Mouse (Mus musculus) activated CD4-positive, CD25-positive, alpha-beta regulatory T cell, adult 9 weeks (primary cell): Measurements from ENCODE around the gene Zfhx2. TPM values are rescaled to one million over a fixed set of nuclear protein-coding genes. Genes with fewer than 3 reads are reported as not detected.

Source experiments
- polyA plus RNA-seq: library from polyadenylated mRNA; unstranded; fragments of 100-300 nt; shearing (Covaris generic); gene quantifications from one replicate; pipeline ENCODE4 v1.2.1, GENCODE M21; 2017

Zfhx2 gene
- polyA plus RNA-seq: 12.6 TPM

GRCm38 (mm10) chr14:55092011-55092577 lies at the start of gene Zfhx2:
Gene Zfhx2 (minus strand): TSS chr14:55092324.

DNA sequence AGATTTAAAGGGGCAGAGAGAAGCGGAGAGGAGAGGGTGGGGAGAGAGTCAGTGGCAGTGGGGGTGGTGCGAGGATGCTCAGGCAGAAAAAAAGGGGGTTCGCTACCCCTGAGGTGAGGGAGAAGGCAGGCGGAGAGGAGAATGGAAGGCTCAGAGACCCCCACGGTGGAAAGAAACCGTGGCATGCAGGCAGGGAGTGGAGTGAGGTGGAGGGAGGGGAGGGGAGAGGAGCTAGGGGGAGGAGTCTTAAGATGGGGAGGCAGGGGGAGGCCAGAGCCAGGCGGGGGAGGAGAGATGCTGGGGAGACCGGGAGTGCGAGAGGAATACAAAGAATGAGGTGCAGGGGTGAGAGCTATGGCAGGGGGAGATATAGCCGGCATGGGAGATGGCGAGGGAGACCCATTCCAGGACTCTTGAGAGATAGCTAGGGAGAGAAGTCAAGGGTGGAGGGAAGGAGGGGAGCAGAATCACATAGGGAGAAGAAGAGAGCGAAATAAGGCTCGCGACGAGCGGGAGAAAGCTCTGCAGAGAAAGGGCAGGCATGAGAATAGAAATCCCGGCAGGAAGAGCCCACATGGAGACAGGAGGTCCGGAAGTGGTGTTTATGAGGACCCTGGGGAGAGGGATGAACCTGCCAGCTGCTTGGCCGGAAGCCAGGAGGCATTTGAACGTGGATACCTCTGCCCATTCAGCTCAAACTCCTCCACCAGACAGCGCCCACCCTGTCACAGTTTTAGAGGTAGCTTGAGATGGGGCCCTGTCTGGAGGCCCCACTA lies 24.5 kb upstream of the Zfhx2 start, which contains the start of gene Jph4:
Jph4 (minus strand) TSS at position 511 of the 776 bp plus-strand sequence.

GRCm38 (mm10) chr14:55105836-55106809 lies 14.0 kb upstream of the Zfhx2 start, which contains the start of gene Ap1g2:
Gene Ap1g2 (minus strand): TSS chr14:55106593.

GRCm38 (mm10) chr14:55094704-55095231 lies 2.6 kb upstream of the Zfhx2 start, which contains the start of gene Thtpa:
Gene Thtpa (plus strand): TSS chr14:55094784.

DNA sequence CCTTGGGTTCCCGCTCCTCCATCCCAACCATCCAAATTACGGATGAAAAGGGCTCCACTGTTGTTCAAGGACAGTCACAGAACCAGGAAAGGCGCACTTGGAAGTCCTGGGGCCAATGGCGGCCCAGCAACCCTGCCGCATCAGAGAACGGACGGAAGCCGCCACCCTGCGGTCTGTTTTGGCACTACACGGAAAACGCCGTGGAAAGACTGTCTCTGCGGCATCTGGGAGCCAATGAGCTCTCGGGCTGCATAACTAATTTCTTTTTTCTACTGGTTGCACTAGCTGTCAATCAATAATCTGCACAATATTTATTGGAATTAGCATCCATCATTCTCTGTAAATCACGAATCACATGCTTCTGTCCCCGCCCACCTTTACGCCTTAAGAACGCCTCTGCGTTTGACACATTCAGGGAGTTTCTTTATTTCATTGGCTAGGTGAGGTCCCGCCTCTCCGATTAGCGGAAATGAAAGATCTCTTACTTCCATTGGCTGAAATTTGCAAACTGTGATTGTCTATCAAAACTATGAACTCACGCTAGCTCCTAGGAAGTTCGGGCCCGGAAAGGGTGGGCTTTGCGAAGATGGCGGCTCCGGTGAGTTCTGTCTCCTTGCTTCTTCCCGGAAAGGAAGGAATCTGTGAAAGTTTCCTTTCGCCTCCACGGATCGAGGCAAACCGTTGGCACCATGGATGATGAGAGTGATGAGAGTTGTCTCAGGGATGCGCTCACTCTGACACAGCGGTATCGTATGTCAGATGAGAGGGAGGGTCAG lies 76.9 kb downstream of the Zfhx2 start, which contains the start of gene Ngdn:
Ngdn (plus strand) TSS at position 464 of the 776 bp plus-strand sequence.

Other genes with a start within 250 kb of the Zfhx2 start
- 10.3 TPM for gene Homez, start 221.4 kb downstream of the Zfhx2 start, polyA plus RNA-seq
- gene Ppp1r3e, start 214.8 kb downstream of the Zfhx2 start, polyA plus RNA-seq: 0.54 TPM
- 0.95 TPM for gene Bcl2l2, start 208.9 kb downstream of the Zfhx2 start, polyA plus RNA-seq
- gene Gm20521, start 208.9 kb downstream of the Zfhx2 start, polyA plus RNA-seq: not detected
- 26.4 TPM for gene Pabpn1, start 199.8 kb downstream of the Zfhx2 start, polyA plus RNA-seq
- gene Slc22a17, start 179.2 kb downstream of the Zfhx2 start, polyA plus RNA-seq: 1.0 TPM
- not detected for gene Efs, start 166.2 kb downstream of the Zfhx2 start, polyA plus RNA-seq
- gene Il25, start 159.6 kb downstream of the Zfhx2 start, polyA plus RNA-seq: not detected
- not detected for gene Cmtm5, start 156.1 kb downstream of the Zfhx2 start, polyA plus RNA-seq
- gene Myh6, start 125.4 kb downstream of the Zfhx2 start, polyA plus RNA-seq: not detected
- not detected for gene Gm17428, start 115.4 kb downstream of the Zfhx2 start, polyA plus RNA-seq
- not detected for gene Myh7, start 97.7 kb downstream of the Zfhx2 start, polyA plus RNA-seq
- 134 TPM for gene Ngdn, start 76.9 kb downstream of the Zfhx2 start, polyA plus RNA-seq
- gene Thtpa, start 2.5 kb upstream of the Zfhx2 start, polyA plus RNA-seq: 14.7 TPM
- gene Ap1g2, start 14.3 kb upstream of the Zfhx2 start, polyA plus RNA-seq: 159 TPM
- gene Jph4, start 24.6 kb upstream of the Zfhx2 start, polyA plus RNA-seq: not detected
- not detected for gene Dhrs2, start 129.7 kb upstream of the Zfhx2 start, polyA plus RNA-seq